Mouse (Mus musculus) heart, adult 9 months (tissue): ENCODE measurements at regions not wholly inside any gene's neighbourhood (a gene's known extent, or its start where the extent isn't known, plus 50 kb on each side); places are given as distances from the start of the nearest gene placed in this dataset.

Experiments
- DNase-seq, 2 experiments: peaks; one replicate each; pipeline ENCODE4 v3.0.0; 2022; ENCODE audit warnings: low spot score in 2 of 2

GRCm38 (mm10) chr4:31697769-31698505 lies 266.0 kb upstream of the Map3k7 start:
- no peak for DNase-seq

GRCm38 (mm10) chr4:31698506-31698782 lies 265.5 kb upstream of the Map3k7 start:
- DNase-seq = no peak

GRCm38 (mm10) chr4:31699296-31699695 lies 264.6 kb upstream of the Map3k7 start:
- DNase-seq = no peak

GRCm38 (mm10) chr4:31714054-31714651 lies 249.7 kb upstream of the Map3k7 start:
- no peak for DNase-seq

- no peak for DNase-seq
Observed at GRCm38 (mm10) chr4:31723501-31723900, 240.4 kb upstream of the Map3k7 start.

- no peak for DNase-seq
Observed at GRCm38 (mm10) chr4:31724400-31724799, 239.5 kb upstream of the Map3k7 start.

GRCm38 (mm10) chr4:31727498-31728148 lies 236.3 kb upstream of the Map3k7 start:
- no peak for DNase-seq

GRCm38 (mm10) chr4:31728149-31728516 lies 235.8 kb upstream of the Map3k7 start:
- no peak for DNase-seq

GRCm38 (mm10) chr4:31743776-31744175 lies 220.1 kb upstream of the Map3k7 start:
- no peak for DNase-seq

- no peak for DNase-seq
Observed at GRCm38 (mm10) chr4:31744431-31744830, 219.5 kb upstream of the Map3k7 start.

- no peak for DNase-seq
Observed at GRCm38 (mm10) chr4:31753677-31754312, 210.1 kb upstream of the Map3k7 start.

- DNase-seq = no peak
Observed at GRCm38 (mm10) chr4:31757126-31757525, 206.8 kb upstream of the Map3k7 start.

- no peak for DNase-seq
Observed at GRCm38 (mm10) chr4:31760116-31760515, 203.8 kb upstream of the Map3k7 start.

- DNase-seq = no peak
Observed at GRCm38 (mm10) chr4:31762199-31762598, 201.7 kb upstream of the Map3k7 start.

GRCm38 (mm10) chr4:31768026-31768626 lies 195.8 kb upstream of the Map3k7 start:
- no peak for DNase-seq

GRCm38 (mm10) chr4:31769325-31769724 lies 194.6 kb upstream of the Map3k7 start:
- DNase-seq = no peak

- no peak for DNase-seq
Observed at GRCm38 (mm10) chr4:31786284-31786683, 177.6 kb upstream of the Map3k7 start.

- no peak for DNase-seq
Observed at GRCm38 (mm10) chr4:31817574-31818240, 146.2 kb upstream of the Map3k7 start.

- DNase-seq = no peak
Observed at GRCm38 (mm10) chr4:31819521-31820259, 144.2 kb upstream of the Map3k7 start.

- DNase-seq = no peak
Observed at GRCm38 (mm10) chr4:31823574-31824348, 140.1 kb upstream of the Map3k7 start.
